Mouse (Mus musculus): Measurements from ENCODE around the gene Cdk9. TPM values are rescaled to one million over a fixed set of nuclear protein-coding genes. Genes with fewer than 3 reads are reported as not detected.

The Cdk9 gene
- total RNA-seq, 1 experiment from 2014 or later, result 67.4 TPM

DNA sequence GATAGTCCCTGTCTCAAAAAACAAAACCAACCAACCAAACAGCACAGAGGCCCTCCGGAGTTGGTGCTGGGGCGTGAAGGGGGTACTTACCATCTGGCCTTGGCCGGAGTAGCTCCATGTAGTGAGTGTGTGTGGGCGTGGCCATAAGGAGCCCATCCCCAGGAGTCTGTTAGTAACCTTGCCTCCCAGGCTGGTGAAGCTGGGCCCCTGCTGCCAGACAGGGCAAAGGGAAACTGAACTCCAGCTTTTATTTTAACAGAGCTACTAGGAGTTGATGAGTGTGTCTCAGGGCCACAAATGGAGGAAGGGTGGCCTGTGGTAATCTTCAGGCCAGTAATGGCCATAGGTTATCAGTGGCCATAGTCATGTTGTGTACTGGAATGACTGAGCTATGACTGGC, 21.6 kb upstream of the Cdk9 start:
- DNase-seq, result no peak

DNA sequence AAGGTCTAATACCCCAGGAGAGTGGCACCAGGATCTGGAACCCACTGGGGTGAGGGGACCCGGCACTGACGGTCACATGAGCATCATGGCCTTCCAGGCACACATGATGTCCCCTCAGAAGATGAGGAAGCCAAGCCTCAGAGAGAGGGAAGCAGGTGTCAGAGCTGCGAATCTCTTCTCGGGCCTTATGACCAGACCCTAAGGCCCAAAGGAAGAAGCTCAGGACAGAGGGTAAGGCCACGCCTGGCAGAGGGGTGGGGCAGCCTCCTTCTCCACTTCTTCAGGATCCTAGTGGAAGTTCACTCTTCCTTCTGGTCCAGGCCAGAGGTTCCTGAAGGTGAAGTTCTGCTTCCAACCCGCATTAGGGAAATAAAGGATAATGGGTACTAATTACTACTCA, 19.8 kb upstream of the Cdk9 start:
- no peak for DNase-seq

DNA sequence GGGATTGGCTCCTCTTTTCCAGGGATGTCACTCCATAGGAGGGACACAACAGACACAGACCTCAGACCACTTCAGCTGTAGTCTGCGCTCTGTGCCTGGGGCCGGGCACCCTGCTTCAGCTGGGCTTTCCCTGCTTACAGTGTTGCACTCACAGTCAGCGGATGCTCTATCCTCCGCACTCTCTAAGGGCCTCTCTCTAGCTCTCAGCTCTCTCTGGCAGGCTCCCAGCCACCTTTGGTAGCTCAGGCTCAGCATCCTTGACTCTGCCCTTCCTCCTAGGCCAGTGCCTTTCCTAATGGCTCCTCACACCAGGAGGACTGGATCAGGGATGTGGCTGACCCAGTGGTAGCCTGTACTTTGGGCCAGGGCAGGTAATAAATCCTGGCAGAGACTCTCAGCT, 19.0 kb upstream of the Cdk9 start:
- no peak for DNase-seq

DNA sequence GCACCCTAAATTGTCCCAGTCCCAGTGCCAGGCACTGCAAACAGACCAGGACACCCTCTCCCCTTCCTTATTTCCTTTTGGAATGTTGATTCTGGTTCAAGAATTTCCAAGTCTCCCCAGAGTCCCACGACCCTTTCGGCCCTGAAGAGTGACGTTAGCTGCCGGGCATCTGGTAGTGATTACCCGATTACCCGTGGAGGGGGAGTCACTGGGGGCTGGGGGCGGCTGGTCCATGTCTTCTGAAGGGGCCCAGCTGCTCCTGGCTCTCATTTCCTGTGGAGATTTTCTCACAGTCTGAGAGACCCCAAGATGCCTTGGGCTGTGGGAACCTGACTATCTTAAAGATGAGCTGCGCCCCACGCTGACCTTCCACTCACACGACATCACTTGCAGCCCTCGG, 18.0 kb upstream of the Cdk9 start:
- no peak for DNase-seq

DNA sequence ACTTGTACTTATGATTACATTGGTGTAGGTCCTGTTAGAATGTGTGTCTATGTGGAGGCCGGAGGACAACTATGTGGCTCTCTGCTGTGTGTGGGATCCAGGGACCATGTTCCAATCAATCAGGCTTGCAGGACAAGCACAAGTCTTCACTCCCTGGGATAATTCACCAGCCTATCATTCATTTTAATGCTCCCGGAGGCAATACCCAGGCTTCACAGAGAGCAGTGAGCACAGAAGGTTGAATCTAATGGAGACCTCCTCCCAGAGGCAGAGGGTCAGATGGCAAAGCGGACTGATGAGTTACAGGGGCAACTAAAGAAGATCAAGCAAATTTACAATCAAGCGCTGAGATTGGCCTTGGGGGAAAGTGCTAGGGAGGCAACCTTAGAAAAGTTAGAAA, 16.7 kb upstream of the Cdk9 start:
- no peak for DNase-seq

DNA sequence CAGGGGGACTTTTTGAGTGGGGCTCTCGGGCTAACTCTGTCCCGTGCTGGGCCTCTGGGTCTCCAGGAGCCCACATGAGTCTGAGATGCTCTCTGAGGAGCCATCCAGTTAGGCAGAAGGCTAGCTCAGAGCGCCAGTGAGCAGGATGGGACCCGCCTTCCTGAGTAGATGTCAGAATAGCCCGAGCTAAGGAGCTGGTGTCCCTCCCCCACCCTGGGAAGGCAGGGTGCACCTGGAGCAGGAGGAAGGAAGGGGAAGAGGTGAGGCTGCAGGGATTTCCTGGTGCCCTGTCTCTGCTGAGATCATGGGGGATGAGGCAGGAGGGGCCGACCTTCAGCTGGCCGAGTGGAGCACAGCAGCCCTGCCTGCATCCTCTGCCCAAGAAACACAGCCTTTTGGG, 15.6 kb upstream of the Cdk9 start:
- DNase-seq, result peak; percentile 74

DNA sequence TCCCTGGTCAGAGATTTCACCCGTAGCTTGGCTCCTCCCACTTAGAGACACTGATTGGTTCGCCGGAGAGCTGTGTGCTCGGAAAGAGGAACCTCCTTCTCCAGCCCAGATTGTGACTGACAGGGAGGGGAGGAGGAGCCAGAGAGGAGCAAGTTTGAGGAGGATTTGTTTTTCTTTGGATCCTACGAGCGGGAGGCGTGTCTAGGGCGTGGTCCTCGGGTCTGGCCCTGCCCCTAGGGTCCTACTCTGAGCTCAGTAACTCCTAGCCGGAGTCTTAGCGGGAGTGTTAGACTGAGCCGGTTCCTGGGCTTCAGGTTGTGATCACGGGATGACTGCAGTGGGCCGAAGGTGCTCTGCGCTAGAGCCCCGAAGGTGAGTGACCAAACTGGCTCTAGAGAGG, 14.6 kb upstream of the Cdk9 start:
- DNase-seq, result peak; percentile 95

DNA sequence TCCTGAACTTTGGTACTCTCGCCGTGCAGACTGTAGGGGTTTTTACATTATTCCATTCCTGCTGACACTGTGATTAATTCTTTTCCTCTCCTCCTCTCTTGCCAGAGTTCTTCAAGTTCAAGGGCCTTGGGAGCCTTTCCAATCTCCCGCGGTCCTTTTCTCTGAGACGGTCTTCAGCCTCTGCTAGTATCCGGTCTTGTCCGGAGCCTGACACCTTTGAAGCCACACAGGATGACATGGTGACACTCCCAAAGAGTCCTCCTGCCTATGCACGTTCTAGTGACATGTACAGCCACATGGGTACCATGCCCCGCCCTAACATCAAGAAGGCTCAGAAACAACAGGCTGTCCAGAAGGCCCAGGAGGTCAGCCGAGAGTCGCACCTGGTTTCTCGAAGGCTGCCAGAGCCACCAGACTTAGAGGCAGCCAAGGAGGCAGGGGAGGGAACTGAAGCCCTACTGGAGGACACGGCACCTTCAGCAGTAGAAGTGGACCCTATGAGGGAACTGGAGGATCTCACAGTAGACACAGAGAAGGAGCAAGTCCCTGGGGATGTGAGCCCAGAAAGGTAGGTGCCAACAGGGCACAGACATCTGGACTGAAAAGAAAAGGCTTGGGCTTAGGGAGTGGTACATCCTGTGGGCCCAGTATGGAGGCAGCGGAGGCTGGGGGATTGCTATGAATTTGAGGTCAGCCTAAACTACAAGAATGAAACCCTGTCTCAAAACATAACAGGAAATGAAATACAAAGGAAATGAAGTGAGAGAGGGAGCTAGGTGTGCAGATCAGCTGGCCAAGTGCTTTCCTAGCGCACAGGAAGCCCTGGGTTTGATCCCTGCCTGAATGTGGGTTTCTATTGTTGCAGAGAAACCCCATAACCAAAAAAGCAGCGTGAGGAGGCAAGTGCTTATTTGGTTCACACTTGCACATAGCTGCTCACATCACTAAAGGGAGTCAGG, 12.2 kb upstream of the Cdk9 start:
- DNase-seq, result peak; percentile 57

DNA sequence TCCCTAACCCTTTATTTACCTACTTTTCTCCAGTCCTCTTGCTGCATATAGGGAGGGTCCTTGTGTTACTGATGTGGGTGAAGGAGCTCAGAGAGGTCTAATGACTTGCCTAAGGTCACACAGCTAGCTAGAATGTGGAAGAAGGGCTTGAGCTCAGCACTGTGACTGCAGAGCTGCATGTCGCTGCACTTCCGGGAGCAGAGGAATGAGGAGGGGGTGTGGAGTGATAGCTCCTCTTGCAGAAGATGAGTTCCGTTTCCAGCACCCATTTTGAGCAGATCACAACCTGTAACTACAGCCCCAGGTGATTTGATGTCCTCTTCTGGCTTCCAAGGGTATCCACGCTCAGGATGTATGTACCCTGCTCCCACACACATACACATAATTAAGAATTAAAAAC, 11.3 kb upstream of the Cdk9 start:
- no peak for DNase-seq

DNA sequence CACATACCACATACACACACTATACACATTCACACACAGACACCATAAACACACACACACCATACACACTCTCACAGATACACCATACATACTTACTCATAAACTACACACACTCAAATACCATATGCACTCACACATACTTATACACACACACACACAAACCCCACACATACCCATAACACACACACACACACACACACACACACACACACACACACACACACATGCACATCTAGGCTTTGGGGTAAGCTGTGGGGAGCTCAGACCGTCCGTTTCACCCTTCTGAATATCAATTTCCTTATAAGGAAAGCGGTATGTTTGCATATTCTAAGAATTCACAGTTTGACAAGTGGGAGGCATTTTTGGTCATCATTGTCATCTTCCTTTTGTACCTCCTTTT, 9.7 kb upstream of the Cdk9 start:
- DNase-seq, result no peak

DNA sequence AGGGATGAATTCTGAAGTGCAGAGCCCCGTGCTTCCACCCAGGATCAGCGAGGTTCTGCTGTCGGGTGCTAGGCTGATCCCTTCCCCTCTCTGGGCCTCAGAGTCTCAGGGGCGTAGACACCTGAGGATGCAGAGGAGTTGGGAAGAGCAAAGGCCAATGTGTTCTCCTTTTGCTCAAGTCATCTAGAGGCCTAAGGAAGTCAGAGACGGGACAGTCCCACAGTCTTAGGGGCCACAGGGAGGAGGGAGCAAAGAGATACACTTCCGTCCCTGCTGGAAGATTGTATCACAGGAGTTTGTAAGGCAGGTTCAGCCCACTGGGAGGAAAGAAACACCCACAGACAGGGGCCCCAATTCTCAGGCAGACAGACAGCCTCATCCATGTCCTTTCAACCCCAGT, 9.2 kb upstream of the Cdk9 start:
- DNase-seq, result no peak

DNA sequence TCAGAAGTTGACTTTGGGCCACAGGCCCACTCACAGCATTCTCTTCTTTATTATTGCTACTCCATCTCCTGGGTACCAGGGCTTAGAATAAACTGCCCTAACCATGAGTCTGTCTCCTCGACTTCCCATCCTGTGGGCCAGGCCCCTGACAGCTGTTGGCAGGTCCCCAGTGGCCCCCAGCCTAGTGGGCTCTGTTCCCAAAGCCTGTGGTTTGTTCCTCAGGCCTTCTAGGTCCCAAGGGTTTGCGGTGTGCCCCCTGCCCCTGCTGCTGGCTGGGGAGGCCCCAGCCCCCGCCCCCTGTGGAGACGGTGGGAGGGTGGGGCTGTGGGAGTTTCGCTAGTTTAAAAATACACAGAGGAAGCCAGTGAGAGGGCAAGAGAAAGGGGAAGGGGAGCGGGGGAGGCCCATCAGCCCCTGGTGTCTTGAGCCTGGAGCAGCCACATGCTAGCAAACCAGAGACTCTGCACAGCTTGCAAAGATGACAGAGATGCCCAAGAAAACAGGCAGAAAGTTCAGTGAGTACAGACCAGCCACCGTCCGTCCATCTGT, 7.9 kb upstream of the Cdk9 start, which contains the start of gene Sh2d3c:
TSS of gene Sh2d3c (plus strand) at position 375 of the 549 bp plus-strand sequence.
- DNase-seq, result no peak

DNA sequence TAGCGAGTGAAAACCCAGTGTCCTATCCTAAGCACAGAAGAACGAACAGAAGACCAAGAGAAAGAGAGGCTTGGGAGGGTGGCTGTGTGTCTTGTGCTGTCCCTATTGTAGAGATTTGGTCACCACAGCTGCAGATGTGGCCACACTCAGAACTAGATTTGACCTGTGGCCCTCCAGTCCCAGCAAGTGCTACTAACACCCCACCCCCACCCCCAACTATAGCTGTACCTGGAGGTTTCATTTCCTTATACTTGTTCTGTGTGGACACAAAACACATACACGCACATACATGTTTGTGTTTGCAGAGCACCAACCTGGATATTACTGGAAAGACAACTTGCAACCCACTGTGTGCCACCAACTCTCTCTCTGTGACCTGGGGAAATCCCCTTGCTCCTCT, 7.2 kb upstream of the Cdk9 start:
- no peak for DNase-seq

DNA sequence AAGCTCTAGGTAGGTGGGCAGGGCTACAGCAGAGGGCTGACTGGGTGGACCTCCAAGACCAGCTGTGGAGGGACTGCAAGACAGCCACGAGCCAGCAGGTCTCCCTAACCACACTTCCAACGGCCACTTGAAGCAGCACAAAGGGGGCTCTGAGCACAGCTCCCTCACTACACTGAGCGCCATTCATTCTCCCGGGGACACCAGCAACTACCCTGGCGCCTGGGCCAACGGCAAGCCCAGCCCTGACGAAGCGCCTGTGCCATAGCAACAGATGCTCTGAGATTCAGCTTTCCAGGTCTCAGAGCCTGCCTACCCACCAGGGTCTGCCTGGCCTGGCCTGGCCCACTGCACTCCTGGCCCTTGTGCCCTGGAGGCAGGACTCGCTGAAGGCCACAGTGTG, 5.9 kb upstream of the Cdk9 start:
- no peak for DNase-seq

DNA sequence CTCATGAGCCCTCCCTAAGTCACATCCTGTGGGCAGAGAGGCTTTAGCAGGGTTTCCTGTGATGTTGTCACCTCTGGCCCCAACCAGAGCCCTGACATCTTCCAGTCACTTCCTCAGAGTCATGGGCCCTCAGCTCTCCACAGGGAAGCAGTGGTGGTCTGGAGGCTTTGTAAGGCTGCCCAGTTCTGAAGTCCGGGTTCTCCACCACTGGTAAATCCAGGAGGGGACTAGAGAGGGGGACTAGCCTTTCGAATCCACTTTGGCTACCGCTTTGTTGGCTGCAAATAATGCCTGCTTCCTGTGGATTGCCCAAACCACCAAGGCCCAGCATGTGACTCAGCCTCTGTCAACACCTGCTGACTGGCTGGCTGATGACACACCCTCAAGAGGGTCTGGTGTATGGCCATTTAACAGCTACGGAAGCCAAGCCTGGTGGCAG, 2.1 kb upstream of the Cdk9 start:
- DNase-seq, result peak; percentile 64

DNA sequence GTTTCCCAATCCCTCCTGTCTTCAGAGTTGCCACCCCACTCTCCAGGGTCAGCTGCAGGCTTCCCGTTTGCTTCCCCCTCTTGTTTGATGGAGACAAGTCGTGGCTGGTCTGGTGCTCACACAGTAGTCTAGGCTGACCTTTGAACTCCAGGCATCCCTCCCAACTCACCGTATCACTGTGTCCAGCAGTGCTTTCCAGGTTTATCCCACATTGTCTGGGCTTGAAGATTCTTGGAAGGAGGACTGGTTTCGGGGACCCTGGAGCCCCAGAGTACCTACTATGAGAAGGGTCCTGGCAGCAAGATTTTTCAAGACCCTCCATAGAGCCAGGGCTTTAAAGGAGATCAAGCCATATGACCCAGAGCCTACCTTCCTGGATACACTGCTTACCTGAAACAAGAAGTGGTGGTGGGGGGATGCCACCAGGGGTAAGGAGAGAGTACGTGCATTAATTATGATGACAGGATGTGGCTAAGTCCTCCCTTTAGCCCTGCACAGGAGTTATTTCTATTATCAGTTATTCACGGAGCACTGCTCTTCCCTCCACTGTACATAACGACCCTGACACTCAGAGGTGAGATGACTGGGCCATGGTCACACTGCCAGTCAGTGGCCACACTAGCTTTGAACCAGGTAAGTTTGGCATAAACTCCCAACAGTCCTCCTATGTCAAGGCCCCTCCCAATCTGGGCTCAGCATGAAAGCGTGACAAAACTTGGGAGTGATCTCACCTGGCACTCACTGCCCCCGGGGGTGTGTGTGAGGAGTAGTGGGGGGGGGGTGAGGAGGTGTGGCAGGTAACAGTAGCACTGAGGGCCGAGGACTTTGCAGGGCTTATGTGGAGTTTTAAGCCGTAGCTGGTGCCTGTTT, 1.5 kb upstream of the Cdk9 start:
- DNase-seq, result peak; percentile 9

DNA sequence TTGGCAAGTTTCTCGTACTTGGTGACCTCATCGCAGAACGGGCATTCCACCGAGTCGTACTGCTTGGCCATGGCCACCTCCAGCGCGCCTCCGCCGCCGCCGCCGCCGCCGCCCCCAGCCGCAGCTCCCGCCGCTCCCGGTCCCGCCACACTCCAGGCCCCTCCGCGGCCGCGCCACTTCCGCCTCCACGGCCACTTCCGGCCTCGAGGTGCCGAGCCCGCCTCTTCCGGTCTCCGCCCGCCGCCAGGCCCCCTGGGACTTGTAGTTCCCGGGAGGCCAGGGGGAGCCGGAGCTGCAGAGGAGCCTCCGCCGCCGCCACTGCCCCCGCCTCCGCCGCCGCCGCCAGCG, 316 bp downstream of the Cdk9 start:
- DNase-seq, result peak; percentile 97

DNA sequence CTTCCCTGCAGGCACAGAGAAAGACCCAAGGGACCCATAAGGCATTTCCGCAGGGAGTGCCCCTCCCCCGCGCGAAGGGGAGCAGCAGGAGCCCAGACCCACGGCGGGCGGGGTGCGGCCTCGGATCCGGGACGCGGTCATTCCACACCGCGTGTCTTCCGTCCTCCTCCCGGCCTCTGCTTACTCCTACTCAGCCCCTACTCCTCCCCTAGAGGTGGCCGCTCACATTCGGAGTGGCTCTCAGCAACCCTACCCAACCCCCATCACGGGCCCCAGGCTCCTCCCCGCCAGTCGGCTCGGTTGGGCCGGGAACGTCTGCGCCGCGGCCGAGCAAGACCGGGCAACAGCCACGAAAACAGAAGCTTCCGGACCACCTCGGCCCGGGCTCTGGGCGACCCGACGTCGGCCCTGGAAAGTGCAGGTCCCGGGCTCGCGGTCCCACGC, 746 bp downstream of the Cdk9 start:
- DNase-seq, result peak; percentile 92

DNA sequence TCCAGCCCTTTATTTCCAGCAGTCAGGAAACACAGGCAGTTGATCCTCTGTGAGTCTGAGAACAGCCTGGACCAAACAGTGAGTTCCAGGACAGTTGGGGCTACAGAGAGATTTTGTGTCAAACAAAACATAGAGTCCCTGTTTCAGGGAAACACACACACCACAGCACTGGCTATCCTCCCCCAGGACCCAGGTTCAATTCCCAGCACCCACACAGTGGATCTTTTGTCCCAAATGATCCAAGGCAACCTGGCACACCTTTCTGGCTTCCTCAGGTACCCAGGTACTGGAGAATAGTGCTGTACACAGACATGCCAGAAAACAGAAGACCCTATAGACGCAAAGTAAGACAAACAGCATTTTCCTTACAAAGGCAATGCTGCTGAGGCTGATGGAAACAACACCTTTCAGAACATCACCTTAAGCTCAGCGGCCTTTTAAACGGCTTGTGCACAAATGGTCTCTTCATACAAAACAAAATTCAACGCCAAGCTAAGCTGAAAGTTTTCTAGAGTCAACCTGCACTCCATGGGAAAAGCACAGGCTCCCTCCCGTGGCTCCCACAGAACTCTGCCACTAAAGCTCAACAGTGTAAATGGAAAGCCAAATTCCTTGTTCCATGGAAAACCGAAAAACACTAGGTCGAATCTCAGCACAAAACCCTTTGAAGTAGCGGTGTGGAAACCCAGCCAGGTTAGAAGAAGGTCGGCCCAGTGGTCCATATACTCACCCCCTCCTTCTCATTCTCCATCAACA, 1.4 kb downstream of the Cdk9 start:
- no peak for DNase-seq

DNA sequence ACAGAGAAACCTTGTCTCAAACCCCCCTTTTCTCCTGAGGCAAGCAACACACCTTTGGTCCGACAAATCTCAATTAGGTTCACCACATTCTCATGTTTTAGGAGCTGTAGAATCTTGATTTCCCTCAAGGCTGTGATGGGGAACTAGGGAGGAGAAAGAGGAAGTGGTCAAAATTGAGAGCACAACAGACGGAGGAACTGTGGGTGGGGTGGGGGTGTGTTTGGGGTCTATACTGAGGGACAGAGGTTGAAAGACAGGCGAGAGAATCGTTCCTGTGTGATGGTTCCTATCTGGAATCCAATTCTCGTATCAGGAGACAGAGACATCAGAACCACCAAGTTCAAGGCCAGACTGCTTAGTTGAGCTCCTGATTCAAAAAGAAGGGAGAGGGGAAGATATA, 2.5 kb downstream of the Cdk9 start:
- DNase-seq, result no peak

DNA sequence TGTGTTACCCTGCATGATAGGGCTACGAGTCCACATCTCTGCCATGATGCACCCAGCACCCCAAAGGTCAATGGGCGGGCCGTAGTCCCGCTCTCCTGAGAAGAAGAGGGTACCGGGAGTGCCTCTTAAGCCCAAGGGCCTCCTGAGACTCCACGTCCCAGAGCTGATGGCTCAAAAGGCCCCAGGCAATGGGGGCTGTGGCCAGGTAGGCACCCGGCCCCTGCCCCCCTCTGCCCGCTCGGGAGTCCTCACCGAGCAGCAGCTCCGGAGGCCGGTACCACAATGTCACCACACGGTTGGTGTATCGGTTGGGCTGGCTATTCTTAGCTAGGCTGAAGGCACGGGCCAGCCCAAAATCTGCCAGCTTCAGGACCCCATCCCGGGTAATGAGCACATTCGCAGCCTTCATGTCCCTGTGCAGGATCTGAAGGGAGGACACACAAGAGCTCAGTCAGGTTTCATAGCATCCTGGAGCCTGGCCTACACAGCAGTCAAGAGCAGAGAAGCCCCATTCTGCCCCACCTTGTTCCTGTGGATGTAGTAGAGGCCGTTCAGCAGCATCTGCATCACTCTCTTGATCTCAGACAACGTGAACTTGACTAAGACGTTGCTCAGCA, 3.2 kb downstream of the Cdk9 start:
- DNase-seq, result no peak

DNA sequence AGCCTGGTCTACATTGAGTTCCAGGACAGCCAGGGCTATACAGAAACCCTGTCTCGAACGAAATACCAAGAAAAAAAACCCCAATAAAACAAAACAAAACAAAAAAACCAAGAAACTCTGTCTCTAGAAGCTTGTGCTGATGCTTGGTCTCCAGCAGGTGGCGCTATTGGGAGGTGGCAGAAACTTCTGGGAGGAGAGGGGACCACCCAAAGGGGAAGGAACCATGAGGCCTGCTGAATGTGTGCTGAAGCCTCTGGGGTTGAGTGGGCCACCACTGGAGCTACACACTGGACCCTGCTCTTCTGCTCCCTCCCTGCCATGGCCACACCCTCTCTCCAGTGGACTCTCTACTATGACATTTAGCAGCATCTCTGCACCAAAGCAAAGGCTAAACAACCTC, 4.2 kb downstream of the Cdk9 start:
- peak; percentile 83 for DNase-seq

Data from adrenal gland, postnatal 14 days (tissue).